Mouse (Mus musculus): ENCODE results near the gene St6gal1. TPM values are rescaled to one million over a fixed set of nuclear protein-coding genes. Genes with fewer than 3 reads are reported as not detected.

St6gal1 gene
- total RNA-seq, 1 experiment, result 7.2 TPM

DNA sequence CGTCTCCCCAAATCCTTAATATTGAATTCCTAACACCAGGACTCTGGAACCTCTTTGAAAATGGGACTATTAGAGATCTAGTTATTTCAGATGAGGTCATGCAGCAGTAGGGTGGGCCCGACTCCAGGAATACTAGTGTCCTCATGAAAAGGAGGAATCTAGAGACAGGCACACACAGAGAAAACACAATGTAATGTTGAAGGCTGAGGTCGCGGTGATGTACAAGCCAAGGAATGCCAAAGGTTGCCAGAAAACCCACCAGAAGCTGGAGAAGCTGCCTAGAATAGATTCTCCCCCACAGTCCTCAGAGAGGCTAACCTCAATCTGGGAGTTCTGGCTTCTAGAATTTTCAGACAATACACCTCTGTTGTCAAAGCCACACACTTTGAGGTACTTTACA, 136.5 kb downstream of the St6gal1 start:
- no peak overlapping the region for H3K27ac ChIP-seq (ENCODE audit: insufficient read depth, low read depth, low read length, poor library complexity, severe bottlenecking)
- no peaks in the 10 kb centered on the region; the same call in 1 of the 2 replicates for H3K36me3 ChIP-seq (ENCODE audit: control insufficient read depth, insufficient read depth, low read length, poor library complexity, severe bottlenecking)
- no peak overlapping the region for H3K4me3 ChIP-seq (ENCODE audit: insufficient read depth in 1 of 2, low read depth in 1 of 2, low read length in 2 of 2, poor library complexity in 1 of 2, severe bottlenecking in 1 of 2)
- H3K9me3 ChIP-seq (ENCODE audit: control insufficient read depth, insufficient read depth, low read depth, low read length), result no peaks in the 10 kb centered on the region
- in situ Hi-C loops (cut with MboI; ENCODE audit: low sequenced_read_pairs in 2 of 2, unreplicated experiment in 2 of 2), result no loop called here
- no peak overlapping the region for H3K9ac ChIP-seq (ENCODE audit: insufficient read depth, low read depth, low read length, poor library complexity, severe bottlenecking)
- TF ChIP-seq CHD2 (IDR thresholded peaks at IDR 0.05; ENCODE audit: low read depth, low read length) (no peak), HCFC1 (IDR thresholded peaks at IDR 0.05; ENCODE audit: borderline replicate concordance, insufficient read depth, low read length) (no peak), ZC3H11A (IDR thresholded peaks at IDR 0.05; ENCODE audit: borderline replicate concordance, low read depth, low read length) (no peak), MAFK (IDR thresholded peaks at IDR 0.05; ENCODE audit: insufficient read depth, low read depth, low read length) (no peak), ZNF384 (IDR thresholded peaks at IDR 0.05; ENCODE audit: low read depth, low read length) (no peak)
- DNase-seq (ENCODE audit: low read depth, low spot score), result no peak
- H3K4me1 ChIP-seq (ENCODE audit: control insufficient read depth in 2 of 2, insufficient read depth in 2 of 2, low read length in 2 of 2, poor library complexity in 1 of 2), result no peaks in the 10 kb centered on the region

DNA sequence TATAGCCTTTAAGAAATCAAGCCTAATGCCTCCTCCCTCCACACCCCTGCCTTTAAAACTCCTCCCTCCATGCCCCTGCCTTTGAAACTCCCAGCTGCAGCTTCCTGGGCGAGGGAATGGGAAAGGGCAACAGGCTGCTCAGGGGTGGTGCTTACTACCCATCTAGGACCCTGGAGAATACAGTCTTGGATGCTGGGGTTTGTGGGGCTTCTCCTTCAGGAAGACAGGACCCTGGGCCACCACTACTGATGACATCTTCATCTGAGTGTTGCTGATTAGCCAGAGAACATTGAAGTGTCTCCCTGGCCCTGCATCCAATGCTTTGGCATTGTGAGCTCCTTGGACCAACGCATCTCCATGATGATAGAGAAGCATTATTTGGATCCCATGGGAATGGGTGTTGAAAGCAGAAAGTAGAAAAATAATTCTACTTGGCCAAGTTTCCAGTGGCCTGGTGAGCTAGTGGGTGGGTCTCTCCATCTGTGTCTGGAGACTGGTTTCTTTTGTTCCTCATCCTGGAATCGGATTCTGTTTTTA, 137.0 kb downstream of the St6gal1 start:
- Histone ChIP-seq H3K4me3 (ENCODE audit: insufficient read depth in 1 of 2, low read depth in 1 of 2, low read length in 2 of 2, poor library complexity in 1 of 2, severe bottlenecking in 1 of 2) (no peak overlapping the region), H3K36me3 (ENCODE audit: control insufficient read depth, insufficient read depth, low read length, poor library complexity, severe bottlenecking) (no peaks in the 10 kb centered on the region), H3K9ac (ENCODE audit: insufficient read depth, low read depth, low read length, poor library complexity, severe bottlenecking) (no peak overlapping the region), H3K27ac (ENCODE audit: insufficient read depth, low read depth, low read length, poor library complexity, severe bottlenecking) (no peak overlapping the region), H3K9me3 (ENCODE audit: control insufficient read depth, insufficient read depth, low read depth, low read length) (no peaks in the 10 kb centered on the region), H3K4me1 (ENCODE audit: control insufficient read depth in 2 of 2, insufficient read depth in 2 of 2, low read length in 2 of 2, poor library complexity in 1 of 2) (no peaks in the 10 kb centered on the region)
- TF ChIP-seq ZC3H11A (IDR thresholded peaks at IDR 0.05; ENCODE audit: borderline replicate concordance, low read depth, low read length) (no peak), HCFC1 (IDR thresholded peaks at IDR 0.05; ENCODE audit: borderline replicate concordance, insufficient read depth, low read length) (no peak), CHD2 (IDR thresholded peaks at IDR 0.05; ENCODE audit: low read depth, low read length) (no peak), ZNF384 (IDR thresholded peaks at IDR 0.05; ENCODE audit: low read depth, low read length) (no peak)
- no peak for DNase-seq (ENCODE audit: low read depth, low spot score)
- in situ Hi-C loops (cut with MboI; ENCODE audit: low sequenced_read_pairs in 2 of 2, unreplicated experiment in 2 of 2), result no loop called here

DNA sequence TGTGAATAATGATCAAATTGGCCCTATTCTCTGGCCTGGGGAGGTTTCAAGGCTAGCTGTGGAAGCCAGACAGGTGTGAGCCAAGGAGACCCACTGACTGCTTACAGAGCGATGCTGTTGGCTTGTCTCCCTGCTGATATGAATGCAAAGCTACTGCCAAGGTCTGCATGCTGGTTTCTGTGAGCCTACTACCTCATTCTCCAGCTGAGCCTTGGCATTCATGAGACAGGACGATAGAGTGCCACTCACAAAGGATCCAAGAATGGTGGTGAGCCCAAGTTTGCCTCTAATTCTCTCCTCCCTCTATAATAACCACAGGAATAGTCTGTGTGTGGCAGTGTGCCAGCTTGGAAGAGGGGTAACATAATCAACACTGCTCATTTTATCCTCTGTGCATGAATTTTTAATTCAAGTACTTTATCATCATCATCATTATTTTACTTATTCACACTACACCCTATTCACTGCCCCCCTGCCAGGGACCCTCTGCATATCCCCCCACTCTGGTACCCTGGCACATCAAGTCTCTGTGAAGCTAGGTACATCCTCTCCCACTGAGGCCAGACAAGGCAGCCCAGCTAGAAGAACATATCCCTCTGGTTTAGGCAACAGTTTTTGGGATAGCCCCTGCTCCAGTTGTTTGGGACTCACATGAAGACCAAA, 139.9 kb downstream of the St6gal1 start:
- no peak for DNase-seq (ENCODE audit: low read depth, low spot score)
- TF ChIP-seq MAFK (IDR thresholded peaks at IDR 0.05; ENCODE audit: insufficient read depth, low read depth, low read length), result no peak
- no peak for TF ChIP-seq ZNF384 (IDR thresholded peaks at IDR 0.05; ENCODE audit: low read depth, low read length)
- TF ChIP-seq ZC3H11A (IDR thresholded peaks at IDR 0.05; ENCODE audit: borderline replicate concordance, low read depth, low read length), result no peak
- no peak for TF ChIP-seq HCFC1 (IDR thresholded peaks at IDR 0.05; ENCODE audit: borderline replicate concordance, insufficient read depth, low read length)
- TF ChIP-seq CHD2 (IDR thresholded peaks at IDR 0.05; ENCODE audit: low read depth, low read length), result no peak
- no peak overlapping the region for H3K4me3 ChIP-seq (ENCODE audit: insufficient read depth in 1 of 2, low read depth in 1 of 2, low read length in 2 of 2, poor library complexity in 1 of 2, severe bottlenecking in 1 of 2)
- H3K36me3 ChIP-seq (ENCODE audit: control insufficient read depth, insufficient read depth, low read length, poor library complexity, severe bottlenecking), result no peaks in the 10 kb centered on the region
- no peak overlapping the region for H3K9ac ChIP-seq (ENCODE audit: insufficient read depth, low read depth, low read length, poor library complexity, severe bottlenecking)
- no peaks in the 10 kb centered on the region for H3K4me1 ChIP-seq (ENCODE audit: control insufficient read depth in 2 of 2, insufficient read depth in 2 of 2, low read length in 2 of 2, poor library complexity in 1 of 2)
- in situ Hi-C loops (cut with MboI; ENCODE audit: low sequenced_read_pairs in 2 of 2, unreplicated experiment in 2 of 2), result no loop called here
- no peak overlapping the region for H3K27ac ChIP-seq (ENCODE audit: insufficient read depth, low read depth, low read length, poor library complexity, severe bottlenecking)
- H3K9me3 ChIP-seq (ENCODE audit: control insufficient read depth, insufficient read depth, low read depth, low read length), result no peaks in the 10 kb centered on the region

DNA sequence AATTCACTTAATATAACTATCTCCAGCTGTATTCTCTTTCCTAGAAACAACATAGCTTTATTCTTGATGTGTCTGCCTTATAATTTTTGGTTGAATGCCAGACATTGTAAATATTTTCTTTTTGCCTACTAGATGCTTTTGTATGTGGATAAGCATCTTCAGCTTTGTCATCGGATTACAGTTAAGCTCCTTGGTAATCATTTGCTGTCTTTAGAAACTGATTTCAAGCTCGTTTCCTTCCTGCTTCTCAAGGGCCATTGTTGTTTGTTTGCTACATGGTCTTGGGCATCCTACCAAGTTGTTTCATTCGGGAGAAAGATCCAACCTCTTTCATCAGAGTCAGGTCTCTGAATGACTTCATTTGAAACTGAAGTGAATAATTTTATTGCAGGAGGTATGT, 144.6 kb downstream of the St6gal1 start:
- Histone ChIP-seq H3K9me3 (ENCODE audit: control insufficient read depth, insufficient read depth, low read depth, low read length) (no peaks in the 10 kb centered on the region), H3K36me3 (ENCODE audit: control insufficient read depth, insufficient read depth, low read length, poor library complexity, severe bottlenecking) (no peaks in the 10 kb centered on the region), H3K27ac (ENCODE audit: insufficient read depth, low read depth, low read length, poor library complexity, severe bottlenecking) (no peak overlapping the region), H3K4me3 (ENCODE audit: insufficient read depth in 1 of 2, low read depth in 1 of 2, low read length in 2 of 2, poor library complexity in 1 of 2, severe bottlenecking in 1 of 2) (no peak overlapping the region), H3K4me1 (ENCODE audit: control insufficient read depth in 2 of 2, insufficient read depth in 2 of 2, low read length in 2 of 2, poor library complexity in 1 of 2) (no peaks in the 10 kb centered on the region), H3K9ac (ENCODE audit: insufficient read depth, low read depth, low read length, poor library complexity, severe bottlenecking) (no peak overlapping the region)
- no peak for TF ChIP-seq ZC3H11A (IDR thresholded peaks at IDR 0.05; ENCODE audit: borderline replicate concordance, low read depth, low read length)
- TF ChIP-seq CHD2 (IDR thresholded peaks at IDR 0.05; ENCODE audit: low read depth, low read length), result no peak
- TF ChIP-seq MAFK (IDR thresholded peaks at IDR 0.05; ENCODE audit: insufficient read depth, low read depth, low read length), result no peak
- TF ChIP-seq ZNF384 (IDR thresholded peaks at IDR 0.05; ENCODE audit: low read depth, low read length), result no peak
- no peak for TF ChIP-seq HCFC1 (IDR thresholded peaks at IDR 0.05; ENCODE audit: borderline replicate concordance, insufficient read depth, low read length)
- DNase-seq (ENCODE audit: low read depth, low spot score), result no peak
- in situ Hi-C loops (cut with MboI; ENCODE audit: low sequenced_read_pairs in 2 of 2, unreplicated experiment in 2 of 2), result no loop called here
